Comparison of ENCODE assay signal across 16 mouse cellular contexts in genomic region chr7:132458493-132458892, GRCm38 (mm10).
DNase-seq lines count a peak whose midpoint lies in the region; ATAC-seq lines count a peak whose summit lies in the region.
"Had no signal": no experiment of that assay in that cellular context is flagged by ENCODE, and none has a peak within 500 bp of the region (broad histone marks: within the 10 kb centered on the region; RNA-seq: fewer than 3 reads in every experiment).

No protein-coding gene starts in this region.

- H3K27ac ChIP-seq in midbrain, embryonic 10.5 days (replicated peaks) = peak overlapping the region; percentile 79
- no peak overlapping the region for H3K27ac ChIP-seq in midbrain, embryonic 16.5 days (ENCODE audit: low read length)
- H3K27ac ChIP-seq in forebrain, embryonic 13.5 days = peak overlapping the region; percentile 76
- 0 out of 2 replicates have a peak overlapping the region, but pooled peaks have one; percentile 39 for H3K27ac ChIP-seq in limb, embryonic 13.5 days
- H3K27ac ChIP-seq: heart, embryonic 13.5 days; hindbrain, embryonic 15.5 days; liver, embryonic 13.5 days had no signal

- H3K9me3 ChIP-seq in midbrain, embryonic 10.5 days (replicated peaks) = no peaks in the 10 kb centered on the region
- no peaks in the 10 kb centered on the region for H3K9me3 ChIP-seq in midbrain, embryonic 16.5 days (replicated peaks; ENCODE audit: control insufficient read depth, low read length, poor library complexity, severe bottlenecking)
- no peaks in the 10 kb centered on the region for H3K9me3 ChIP-seq in forebrain, embryonic 13.5 days (replicated peaks)
- H3K9me3 ChIP-seq in limb, embryonic 13.5 days = no peaks in the 10 kb centered on the region
- H3K9me3 ChIP-seq: heart, embryonic 13.5 days; hindbrain, embryonic 15.5 days; liver, embryonic 13.5 days had no signal

- no peaks in the 10 kb centered on the region for H3K36me3 ChIP-seq in midbrain, embryonic 10.5 days
- no peaks in the 10 kb centered on the region for H3K36me3 ChIP-seq in midbrain, embryonic 16.5 days (ENCODE audit: control insufficient read depth, insufficient read depth, low read length)
- H3K36me3 ChIP-seq in forebrain, embryonic 13.5 days (ENCODE audit: poor library complexity, severe bottlenecking) = no peaks in the 10 kb centered on the region
- no peaks in the 10 kb centered on the region for H3K36me3 ChIP-seq in limb, embryonic 13.5 days
- H3K36me3 ChIP-seq: heart, embryonic 13.5 days; hindbrain, embryonic 15.5 days; liver, embryonic 13.5 days had no signal

- peak; percentile 35 for DNase-seq in midbrain, embryonic 10.5 days (ENCODE audit: low spot score)
- peak; percentile 62 for DNase-seq in retina, embryonic 14.5 days (ENCODE audit: low spot score)
- DNase-seq in layer of hippocampus, postnatal 36 days = no peak
- DNase-seq in heart, adult 9 months (ENCODE audit: low spot score in 2 of 2) = no peak
- no peak for DNase-seq in thymus, postnatal 10 days (ENCODE audit: low spot score in 2 of 2)
- DNase-seq: adrenal gland, adult 8-10 months; B cell, adult 2 months; gastrocnemius, postnatal 10 days; kidney, adult 8-10 months; liver, embryonic 13.5 days; lung, postnatal 10 days had no signal

- 51% methylated on average over 7 of the region's 7 CpGs for WGBS in midbrain, embryonic 10.5 days
- 23% methylated on average over 7 of the region's 7 CpGs for WGBS in midbrain, embryonic 16.5 days
- WGBS in forebrain, embryonic 13.5 days = 19% methylated on average over 7 of the region's 7 CpGs
- 12% methylated on average over 7 of the region's 7 CpGs for WGBS in limb, embryonic 13.5 days

- H3K4me3 ChIP-seq in midbrain, embryonic 10.5 days = no peak overlapping the region
- no peak overlapping the region for H3K4me3 ChIP-seq in midbrain, embryonic 16.5 days (ENCODE audit: low read depth, low read length)
- no peak overlapping the region for H3K4me3 ChIP-seq in forebrain, embryonic 13.5 days
- H3K4me3 ChIP-seq in limb, embryonic 13.5 days = no peak overlapping the region
- H3K4me3 ChIP-seq: heart, embryonic 13.5 days; hindbrain, embryonic 15.5 days; liver, embryonic 13.5 days had no signal

- H3K27me3 ChIP-seq in midbrain, embryonic 10.5 days (ENCODE audit: low read depth, poor library complexity, severe bottlenecking) = peaks cover 8% of the 10 kb centered on the region; the same call in 1 of the 2 replicates
- H3K27me3 ChIP-seq in midbrain, embryonic 16.5 days (ENCODE audit: control insufficient read depth, insufficient read depth, low read depth, low read length) = no peaks in the 10 kb centered on the region
- H3K27me3 ChIP-seq in forebrain, embryonic 13.5 days = 0 out of 2 replicates have a peak, but pooled peaks cover 4% of the 10 kb centered on the region
- no peaks in the 10 kb centered on the region for H3K27me3 ChIP-seq in limb, embryonic 13.5 days
- H3K27me3 ChIP-seq: heart, embryonic 13.5 days; hindbrain, embryonic 15.5 days had no signal

- no peak overlapping the region for H3K9ac ChIP-seq in midbrain, embryonic 16.5 days (ENCODE audit: low read depth, low read length)
- no peak overlapping the region for H3K9ac ChIP-seq in forebrain, embryonic 13.5 days
- no peak overlapping the region for H3K9ac ChIP-seq in limb, embryonic 13.5 days
- H3K9ac ChIP-seq: heart, embryonic 13.5 days; hindbrain, embryonic 15.5 days; liver, embryonic 13.5 days had no signal

- H3K4me2 ChIP-seq in midbrain, embryonic 16.5 days (ENCODE audit: low read length) = no peak overlapping the region
- H3K4me2 ChIP-seq in forebrain, embryonic 13.5 days = no peak overlapping the region
- no peak overlapping the region for H3K4me2 ChIP-seq in limb, embryonic 13.5 days (replicated peaks)
- H3K4me2 ChIP-seq: heart, embryonic 13.5 days; hindbrain, embryonic 15.5 days; liver, embryonic 13.5 days had no signal

- no peak for ATAC-seq in midbrain, embryonic 16.5 days
- ATAC-seq in forebrain, embryonic 13.5 days = peak; percentile 51; the same call in 1 of the 2 replicates
- peak; percentile 56; the same call in 1 of the 2 replicates for ATAC-seq in limb, embryonic 13.5 days (ENCODE audit: low FRiP score, low read depth)

- H3K4me1 ChIP-seq in midbrain, embryonic 10.5 days = peaks cover 31% of the 10 kb centered on the region
- H3K4me1 ChIP-seq in midbrain, embryonic 16.5 days (ENCODE audit: control insufficient read depth, insufficient read depth, low read length) = peaks cover 4% of the 10 kb centered on the region; the same call in 1 of the 2 replicates
- peaks cover 28% of the 10 kb centered on the region for H3K4me1 ChIP-seq in forebrain, embryonic 13.5 days
- peaks cover 22% of the 10 kb centered on the region for H3K4me1 ChIP-seq in limb, embryonic 13.5 days

Comparison
In these comparisons a context has a peak if more than half of its experiments do, and no peak if none do; other contexts are left out.
1. DNase-seq: peak in midbrain, embryonic 10.5 days (single experiment) and retina, embryonic 14.5 days (single experiment); none in layer of hippocampus, postnatal 36 days (0 of 2), heart, adult 9 months (0 of 2) and thymus, postnatal 10 days (0 of 2).